Mouse (Mus musculus) layer of hippocampus, postnatal 25 days (tissue): ENCODE data around the gene Mfsd7a. TPM values are rescaled to one million over a fixed set of nuclear protein-coding genes. Genes with fewer than 3 reads are reported as not detected.
"Not testable (repeated sequence)": the region's sequence is repeated elsewhere in the genome, so short reads cannot be mapped to it uniquely, and the experiment has no call there.

Experiments used
- DNase-seq, 2 experiments: peaks; one replicate each; pipeline ENCODE4 v3.0.0; 2022; ENCODE audit warnings: mixed read lengths in 2 of 2, low spot score in 1 of 2; ENCODE audit errors: extremely low spot score in 1 of 2
- total RNA-seq, 2 experiments: library from RNA; stranded (reverse); gene quantifications; 2 replicates each; pipeline ENCODE4 v1.2.3; 2021

The Mfsd7a gene
- 1 to 10 TPM in 1 of 2 experiments, under 1 TPM in 1; 0.56 to 1.0 TPM for total RNA-seq

GRCm38 (mm10) chr5:108448785-108449668 is at the start of gene Mfsd7a:
Mfsd7a (minus strand) TSS chr5:108448891.
- DNase-seq, result no peak

- DNase-seq, result not testable (repeated sequence)
Measured at GRCm38 (mm10) chr5:108486148-108486547, 37.5 kb upstream of the Mfsd7a start.

- DNase-seq, result no peak
Measured at GRCm38 (mm10) chr5:108485239-108485638, 36.5 kb upstream of the Mfsd7a start.

- no peak for DNase-seq
Measured at GRCm38 (mm10) chr5:108483006-108483405, 34.3 kb upstream of the Mfsd7a start.

GRCm38 (mm10) chr5:108475977-108476376 is 27.3 kb upstream of the Mfsd7a start:
- DNase-seq, result no peak

- DNase-seq, result no peak
Measured at GRCm38 (mm10) chr5:108473737-108474136, 25.0 kb upstream of the Mfsd7a start.

- DNase-seq, result no peak
Measured at GRCm38 (mm10) chr5:108469617-108470016, 20.9 kb upstream of the Mfsd7a start.

GRCm38 (mm10) chr5:108466647-108467046 is 18.0 kb upstream of the Mfsd7a start:
- DNase-seq, result no peak

GRCm38 (mm10) chr5:108465131-108465891 is 16.6 kb upstream of the Mfsd7a start:
- no peak for DNase-seq

- no peak for DNase-seq
Measured at GRCm38 (mm10) chr5:108462446-108462845, 13.8 kb upstream of the Mfsd7a start.

GRCm38 (mm10) chr5:108461082-108462065 is 12.7 kb upstream of the Mfsd7a start, which contains the start of gene Pcgf3:
Pcgf3 (plus strand) TSS chr5:108461232.
- peak; percentile 95 to 96 for DNase-seq

GRCm38 (mm10) chr5:108460461-108460860 is 11.8 kb upstream of the Mfsd7a start:
- DNase-seq, result no peak

- no peak for DNase-seq
Measured at GRCm38 (mm10) chr5:108458706-108459105, 10.0 kb upstream of the Mfsd7a start.

GRCm38 (mm10) chr5:108454094-108454493 is 5.4 kb upstream of the Mfsd7a start:
- no peak for DNase-seq

GRCm38 (mm10) chr5:108452422-108452821 is 3.7 kb upstream of the Mfsd7a start:
- DNase-seq, result no peak

- DNase-seq, result no peak
Measured at GRCm38 (mm10) chr5:108451611-108452010, 2.9 kb upstream of the Mfsd7a start.

- no peak for DNase-seq
Measured at GRCm38 (mm10) chr5:108450837-108451540, 2.3 kb upstream of the Mfsd7a start.

- DNase-seq, result no peak
Measured at GRCm38 (mm10) chr5:108447857-108448256, 834 bp downstream of the Mfsd7a start.

GRCm38 (mm10) chr5:108446973-108447372 is 1.7 kb downstream of the Mfsd7a start:
- DNase-seq, result no peak
